Mouse (Mus musculus): ENCODE results near the gene Slc35e2.

DNA sequence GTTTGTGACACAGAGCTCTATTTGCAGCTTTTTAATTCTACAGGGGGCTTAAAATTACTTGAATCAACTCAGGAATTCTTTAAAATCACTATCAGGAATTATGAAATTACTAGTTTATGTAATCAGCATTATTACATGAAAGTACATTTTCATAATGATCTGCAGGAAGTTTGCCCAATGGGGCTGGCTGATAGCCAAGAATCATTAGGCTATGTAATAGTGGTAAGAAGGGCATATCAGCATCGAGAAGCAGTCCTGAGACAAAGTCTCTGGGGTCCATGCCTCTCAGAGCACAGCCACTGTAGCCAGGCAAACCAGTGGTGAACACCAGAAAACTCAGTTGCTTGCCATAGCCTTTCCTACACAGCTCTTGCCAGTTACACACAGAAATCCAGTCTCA is 7.4 kb upstream of the Slc35e2 start:
- TF ChIP-seq CTCF (IDR thresholded peaks at IDR 0.05) (no peak), EP300 (IDR thresholded peaks at IDR 0.05) (no peak)
